Mouse (Mus musculus): ENCODE data around the gene Gm281. TPM values are rescaled to one million over a fixed set of nuclear protein-coding genes. Genes with fewer than 3 reads are reported as not detected.
A peak's percentile ranks its signal among the peaks of the same experiment; 100 is the strongest.

The Gm281 gene
- polyA plus RNA-seq, 1 experiment from 2014 or later, result not detected

DNA sequence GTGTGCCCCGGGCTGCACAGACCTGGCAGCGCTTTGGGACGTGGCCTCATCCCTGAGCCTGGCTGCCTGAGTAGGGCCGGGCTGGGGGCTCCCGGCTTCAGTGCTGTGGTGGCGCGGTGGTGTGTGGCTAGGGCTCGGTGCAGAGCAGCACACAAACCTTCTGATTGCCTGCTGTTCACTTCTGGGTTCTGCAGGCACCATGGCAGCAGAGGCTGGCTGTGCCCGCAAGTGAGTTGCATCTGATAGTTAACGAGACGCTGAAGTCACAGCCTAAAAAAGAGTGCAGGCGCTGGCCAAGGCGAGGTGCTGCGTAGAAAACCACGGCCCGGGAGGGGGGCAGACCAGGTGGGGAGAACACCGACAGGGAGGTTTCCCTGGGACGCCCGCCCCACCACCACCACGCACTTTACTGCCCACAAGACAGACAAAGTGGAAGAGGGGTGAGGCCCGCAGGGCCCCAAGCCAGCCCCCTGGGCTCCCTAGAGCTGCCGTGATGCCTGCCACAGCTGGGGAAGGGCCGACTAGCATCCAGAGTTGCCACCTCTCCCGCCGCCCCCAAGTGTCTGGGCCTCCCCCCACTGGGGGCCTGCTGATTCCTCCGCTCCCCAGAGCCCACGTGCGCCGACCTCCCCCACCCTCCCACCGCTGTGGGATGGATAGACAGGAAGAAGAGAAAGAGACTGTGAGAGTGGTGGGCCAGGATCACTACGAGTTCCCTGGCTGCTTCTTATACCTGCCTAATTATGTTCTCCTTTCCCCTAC is 19.2 kb upstream of the Gm281 start:
- H3K4me3 ChIP-seq (replicated peaks), result peak overlapping the region; percentile 55
- H3K4me1 ChIP-seq (replicated peaks), result peaks cover 12% of the 10 kb centered on the region
- H3K9ac ChIP-seq, result peak overlapping the region; percentile 53
- peak; percentile 59 for ATAC-seq (ENCODE audit: low read depth)
- WGBS (ENCODE audit: insufficient replicate concordance), result 31% methylated on average over 30 of the region's 31 CpGs
- no peaks in the 10 kb centered on the region for H3K27me3 ChIP-seq
- no peak overlapping the region for H3K27ac ChIP-seq
- DNase-seq, result no peak
- no peaks in the 10 kb centered on the region for H3K9me3 ChIP-seq (replicated peaks)
- H3K4me2 ChIP-seq, result peak overlapping the region; percentile 77
- no peaks in the 10 kb centered on the region for H3K36me3 ChIP-seq

DNA sequence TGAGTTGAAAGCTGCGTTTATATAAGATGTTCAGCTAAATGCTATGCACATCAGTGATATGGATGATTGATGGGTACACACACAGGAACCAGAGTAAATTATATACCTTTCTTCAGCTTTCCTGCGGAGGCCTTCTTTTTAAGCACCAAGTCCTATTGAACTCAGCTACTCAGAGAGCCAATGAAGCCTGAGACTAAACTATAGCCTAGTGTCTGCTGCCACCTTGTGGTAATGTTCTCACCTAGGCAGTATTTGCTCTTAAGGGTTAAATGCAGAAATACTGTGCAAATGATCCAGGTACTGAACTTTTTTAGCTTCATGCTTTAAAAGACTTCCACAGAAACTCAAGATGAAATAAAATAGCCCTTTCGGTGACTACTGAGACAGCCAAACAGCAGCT is 3.4 kb upstream of the Gm281 start:
- Histone ChIP-seq H3K4me3 (replicated peaks) (no peak overlapping the region), H3K4me1 (replicated peaks) (no peaks in the 10 kb centered on the region), H3K4me2 (no peak overlapping the region), H3K27me3 (no peaks in the 10 kb centered on the region), H3K9ac (no peak overlapping the region), H3K9me3 (replicated peaks) (no peaks in the 10 kb centered on the region), H3K27ac (no peak overlapping the region), H3K36me3 (no peaks in the 10 kb centered on the region)
- 39% methylated on average over 3 of the region's 3 CpGs for WGBS (ENCODE audit: insufficient replicate concordance)
- DNase-seq, result no peak
- ATAC-seq (ENCODE audit: low read depth), result no peak

GRCm38 (mm10) chr14:13917208-13917607 is 2.9 kb upstream of the Gm281 start:
- no peaks in the 10 kb centered on the region for H3K36me3 ChIP-seq
- H3K4me3 ChIP-seq (replicated peaks), result no peak overlapping the region
- no peak overlapping the region for H3K4me2 ChIP-seq
- ATAC-seq (ENCODE audit: low read depth), result no peak
- no peak overlapping the region for H3K9ac ChIP-seq
- WGBS (ENCODE audit: insufficient replicate concordance), result 74% methylated on average over 10 of the region's 10 CpGs
- H3K4me1 ChIP-seq (replicated peaks), result no peaks in the 10 kb centered on the region
- H3K27me3 ChIP-seq, result no peaks in the 10 kb centered on the region
- no peak for DNase-seq
- no peaks in the 10 kb centered on the region for H3K9me3 ChIP-seq (replicated peaks)
- H3K27ac ChIP-seq, result no peak overlapping the region

DNA sequence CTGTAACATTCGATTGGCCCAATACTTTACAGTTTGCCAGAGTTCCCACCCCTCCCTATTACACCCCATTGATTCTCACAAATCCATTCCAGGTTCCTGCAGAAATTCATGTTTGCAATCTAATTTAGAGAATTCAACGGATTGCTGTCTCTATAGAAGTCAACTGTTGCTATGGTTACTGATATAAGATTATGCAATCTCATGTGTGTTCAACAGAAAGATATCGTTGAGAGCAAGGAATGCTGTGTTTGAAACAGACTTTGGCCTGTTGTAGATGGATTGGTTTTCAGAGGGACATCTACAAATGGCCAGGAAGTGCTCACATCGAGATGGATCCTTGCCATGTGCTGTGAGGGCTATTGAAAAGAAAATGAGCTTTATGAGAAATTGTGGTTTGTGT is 929 bp upstream of the Gm281 start:
- H3K27me3 ChIP-seq, result no peaks in the 10 kb centered on the region
- no peak overlapping the region for H3K4me2 ChIP-seq
- no peaks in the 10 kb centered on the region for H3K4me1 ChIP-seq (replicated peaks)
- 52% methylated on average over 4 of the region's 4 CpGs for WGBS (ENCODE audit: insufficient replicate concordance)
- no peak overlapping the region for H3K4me3 ChIP-seq (replicated peaks)
- ATAC-seq (ENCODE audit: low read depth) (no peak), DNase-seq (no peak)
- H3K9me3 ChIP-seq (replicated peaks), result no peaks in the 10 kb centered on the region
- no peak overlapping the region for H3K9ac ChIP-seq
- no peaks in the 10 kb centered on the region for H3K36me3 ChIP-seq
- no peak overlapping the region for H3K27ac ChIP-seq

GRCm38 (mm10) chr14:13910148-13910547 is 4.1 kb downstream of the Gm281 start:
- Histone ChIP-seq H3K4me2 (no peak overlapping the region), H3K4me3 (replicated peaks) (no peak overlapping the region), H3K27me3 (no peaks in the 10 kb centered on the region), H3K9ac (no peak overlapping the region), H3K36me3 (no peaks in the 10 kb centered on the region), H3K4me1 (replicated peaks) (no peaks in the 10 kb centered on the region), H3K9me3 (replicated peaks) (no peaks in the 10 kb centered on the region), H3K27ac (no peak overlapping the region)
- no peak for DNase-seq
- 64% methylated on average over 2 of the region's 2 CpGs for WGBS (ENCODE audit: insufficient replicate concordance)
- ATAC-seq (ENCODE audit: low read depth), result no peak

DNA sequence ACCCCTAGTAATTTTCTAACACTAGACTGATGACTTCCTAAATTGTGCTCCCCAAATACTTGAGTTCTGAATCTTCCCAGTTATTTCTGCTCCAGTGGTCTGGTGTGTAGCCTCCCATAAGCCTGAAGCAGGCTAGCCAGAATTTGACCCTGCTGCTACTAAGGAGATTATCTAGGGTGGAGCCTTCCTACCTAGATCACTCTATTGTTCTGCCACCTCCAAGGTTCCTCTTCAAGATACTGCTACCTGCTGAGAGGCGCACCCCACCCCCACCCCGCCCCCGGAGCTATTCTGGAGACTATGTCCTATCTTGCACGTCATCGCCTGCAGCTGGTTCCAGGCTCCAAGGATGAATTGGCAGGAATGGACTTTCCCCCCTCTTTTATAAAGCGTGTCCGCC is 7.1 kb downstream of the Gm281 start:
- Histone ChIP-seq H3K36me3 (no peaks in the 10 kb centered on the region), H3K27ac (no peak overlapping the region), H3K4me1 (replicated peaks) (no peaks in the 10 kb centered on the region), H3K9ac (no peak overlapping the region), H3K4me2 (no peak overlapping the region), H3K27me3 (no peaks in the 10 kb centered on the region), H3K9me3 (replicated peaks) (no peaks in the 10 kb centered on the region), H3K4me3 (replicated peaks) (no peak overlapping the region)
- WGBS (ENCODE audit: insufficient replicate concordance), result 63% methylated on average over 7 of the region's 7 CpGs
- ATAC-seq (ENCODE audit: low read depth), result no peak
- DNase-seq, result no peak

- H3K4me1 ChIP-seq (replicated peaks), result no peaks in the 10 kb centered on the region
- DNase-seq (no peak), ATAC-seq (ENCODE audit: low read depth) (no peak)
- H3K36me3 ChIP-seq, result no peaks in the 10 kb centered on the region
- H3K9ac ChIP-seq, result no peak overlapping the region
- no peak overlapping the region for H3K27ac ChIP-seq
- no peaks in the 10 kb centered on the region for H3K9me3 ChIP-seq (replicated peaks)
- H3K4me3 ChIP-seq (replicated peaks), result no peak overlapping the region
- no peaks in the 10 kb centered on the region for H3K27me3 ChIP-seq
- WGBS (ENCODE audit: insufficient replicate concordance), result 55% methylated on average over 1 of the region's 1 CpGs
- no peak overlapping the region for H3K4me2 ChIP-seq
Measured at GRCm38 (mm10) chr14:13906461-13906860, 7.8 kb downstream of the Gm281 start.

- DNase-seq (no peak), ATAC-seq (ENCODE audit: low read depth) (no peak)
- H3K27ac ChIP-seq, result no peak overlapping the region
- H3K4me3 ChIP-seq (replicated peaks), result peak overlapping the region; percentile 47
- H3K4me2 ChIP-seq, result peak overlapping the region; percentile 67
- no peaks in the 10 kb centered on the region for H3K9me3 ChIP-seq (replicated peaks)
- peak overlapping the region; percentile 36; the same call in 1 of the 2 replicates for H3K9ac ChIP-seq
- H3K4me1 ChIP-seq (replicated peaks), result no peaks in the 10 kb centered on the region
- 1% methylated on average over 22 of the region's 22 CpGs for WGBS (ENCODE audit: insufficient replicate concordance)
- no peaks in the 10 kb centered on the region for H3K36me3 ChIP-seq
- peaks cover 4% of the 10 kb centered on the region; the same call in 1 of the 2 replicates for H3K27me3 ChIP-seq
Measured at GRCm38 (mm10) chr14:13901611-13902067, 12.6 kb downstream of the Gm281 start.

GRCm38 (mm10) chr14:13895198-13895597 is 19.1 kb downstream of the Gm281 start:
- Histone ChIP-seq H3K9ac (no peak overlapping the region), H3K36me3 (no peaks in the 10 kb centered on the region), H3K27me3 (0 out of 2 replicates have a peak, but pooled peaks cover under 1% of the 10 kb centered on the region), H3K4me2 (no peak overlapping the region), H3K4me3 (replicated peaks) (no peak overlapping the region), H3K4me1 (replicated peaks) (no peaks in the 10 kb centered on the region), H3K9me3 (replicated peaks) (no peaks in the 10 kb centered on the region), H3K27ac (no peak overlapping the region)
- DNase-seq (no peak), ATAC-seq (ENCODE audit: low read depth) (no peak)

DNA sequence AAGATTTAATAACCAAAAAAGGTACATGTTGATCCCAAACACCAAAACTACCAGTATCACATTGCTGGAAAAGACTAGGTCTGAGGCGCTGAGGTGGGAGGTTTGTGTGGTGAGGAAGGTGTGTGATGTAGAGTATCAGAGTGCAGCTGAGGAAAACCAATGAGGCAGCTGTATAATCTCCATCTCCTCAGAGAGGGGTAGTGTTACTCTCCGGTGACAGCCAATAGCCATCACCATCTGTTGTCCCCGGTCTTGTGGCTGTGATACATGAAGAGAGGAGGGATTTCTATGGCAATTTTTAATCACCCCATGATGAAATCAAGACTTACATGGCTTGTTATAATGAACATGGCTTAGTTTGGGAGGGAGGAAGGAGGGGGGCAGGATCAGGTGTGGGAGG is 20.5 kb downstream of the Gm281 start:
- Histone ChIP-seq H3K9me3 (replicated peaks) (no peaks in the 10 kb centered on the region), H3K36me3 (no peaks in the 10 kb centered on the region), H3K27me3 (no peaks in the 10 kb centered on the region), H3K9ac (no peak overlapping the region), H3K27ac (no peak overlapping the region), H3K4me3 (replicated peaks) (no peak overlapping the region), H3K4me1 (replicated peaks) (no peaks in the 10 kb centered on the region), H3K4me2 (no peak overlapping the region)
- DNase-seq, result no peak
- WGBS (ENCODE audit: insufficient replicate concordance), result 67% methylated on average over 3 of the region's 3 CpGs
- ATAC-seq (ENCODE audit: low read depth), result no peak

GRCm38 (mm10) chr14:13861416-13861815 is 52.9 kb downstream of the Gm281 start:
- Histone ChIP-seq H3K9ac (no peak overlapping the region), H3K27me3 (no peaks in the 10 kb centered on the region), H3K4me3 (replicated peaks) (no peak overlapping the region), H3K4me2 (no peak overlapping the region), H3K4me1 (replicated peaks) (no peaks in the 10 kb centered on the region), H3K36me3 (no peaks in the 10 kb centered on the region), H3K9me3 (replicated peaks) (no peaks in the 10 kb centered on the region), H3K27ac (no peak overlapping the region)
- DNase-seq, result no peak
- no peak for ATAC-seq (ENCODE audit: low read depth)

DNA sequence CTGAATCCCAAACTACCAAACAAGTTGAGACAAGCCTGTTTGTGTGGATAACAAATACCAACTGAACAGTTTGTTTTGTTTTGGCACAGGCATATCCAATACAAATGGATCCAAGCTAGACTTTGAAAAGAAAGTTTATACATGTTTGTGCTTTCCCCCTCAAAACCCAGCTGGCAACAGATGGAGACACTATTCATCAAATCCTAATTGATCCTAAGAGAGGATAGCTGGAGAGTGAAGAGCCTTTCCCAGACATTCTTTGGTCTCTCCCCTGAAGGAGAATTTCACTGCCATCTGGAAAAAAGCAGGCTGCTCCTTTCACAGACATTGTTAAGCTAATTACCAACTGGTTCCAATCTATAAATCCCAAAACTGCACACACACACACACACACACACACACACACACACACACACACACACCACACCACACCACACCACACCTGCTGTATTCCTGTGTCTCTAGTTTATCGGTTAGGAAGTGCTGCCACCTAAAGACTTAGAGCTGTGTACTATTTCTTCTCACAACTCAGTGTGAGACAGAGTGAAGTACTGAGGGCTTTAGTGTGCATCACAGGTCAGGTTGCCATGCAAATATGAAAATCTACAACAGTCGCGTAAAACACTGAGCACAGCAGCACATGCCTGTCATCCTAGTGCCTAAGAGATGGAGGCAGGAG is 101.3 kb downstream of the Gm281 start:
- Histone ChIP-seq H3K4me1 (replicated peaks) (no peaks in the 10 kb centered on the region), H3K4me2 (no peak overlapping the region), H3K36me3 (no peaks in the 10 kb centered on the region), H3K4me3 (replicated peaks) (no peak overlapping the region), H3K9ac (no peak overlapping the region), H3K27me3 (no peaks in the 10 kb centered on the region), H3K9me3 (replicated peaks) (no peaks in the 10 kb centered on the region), H3K27ac (no peak overlapping the region)
- DNase-seq, result no peak
- no peak for ATAC-seq (ENCODE audit: low read depth)
- WGBS (ENCODE audit: insufficient replicate concordance), result 76% methylated on average over 3 of the region's 3 CpGs
